Mouse (Mus musculus) forebrain, embryonic 14.5 days (tissue): ENCODE data around the gene Tex52. TPM values are rescaled to one million over a fixed set of nuclear protein-coding genes. Genes with fewer than 3 reads are reported as not detected.
A peak's percentile ranks its signal among the peaks of the same experiment; 100 is the strongest.

ENCODE experiments used
- ATAC-seq: fragments of 200-750 bp; cut with Nextera tagmentation; 2 replicates; pipeline ENCODE4 v1.8.0; 2017; ENCODE audit warnings: mild to moderate bottlenecking, moderate library complexity
- DNase-seq: peaks from one replicate; pipeline ENCODE4 v3.0.0-alpha.2; 2015; ENCODE audit warnings: low spot score
- H3K27ac ChIP-seq: fragments of 300-500 bp; sonication (generic); 2 replicates; pipeline ENCODE4 v1.5.1; 2014; ENCODE audit warnings: low read depth, mild to moderate bottlenecking, control low read depth, low read length, moderate library complexity
- H3K27me3 ChIP-seq: fragments of 300-500 bp; sonication (generic); replicated peaks from 2 replicates; pipeline ENCODE4 v1.6.1; 2014; ENCODE audit warnings: low read length, control low read depth, mixed read lengths; ENCODE audit not compliant: control insufficient read depth, insufficient read depth
- H3K36me3 ChIP-seq: fragments of 300-500 bp; sonication (generic); 2 replicates; pipeline ENCODE4 v1.6.1; 2014; ENCODE audit warnings: low read length, control low read depth; ENCODE audit not compliant: control insufficient read depth, insufficient read depth
- H3K4me1 ChIP-seq: fragments of 300-500 bp; sonication (generic); 2 replicates; pipeline ENCODE4 v1.6.1; 2014; ENCODE audit warnings: antibody characterized with exemption, low read length, control low read depth; ENCODE audit not compliant: control insufficient read depth, insufficient read depth
- H3K4me2 ChIP-seq: fragments of 300-500 bp; sonication (generic); 2 replicates; pipeline ENCODE4 v1.6.1; 2014; ENCODE audit warnings: mild to moderate bottlenecking, control low read depth, low read length
- H3K4me3 ChIP-seq: fragments of 300-500 bp; sonication (generic); 2 replicates; pipeline ENCODE4 v1.5.1; 2014; ENCODE audit warnings: low read depth, low read length, control low read depth
- H3K9ac ChIP-seq: fragments of 300-500 bp; sonication (generic); 2 replicates; pipeline ENCODE4 v1.6.1; 2014; ENCODE audit warnings: mild to moderate bottlenecking, low read length, control low read depth, moderate library complexity
- H3K9me3 ChIP-seq: fragments of 300-500 bp; sonication (generic); replicated peaks from 2 replicates; pipeline ENCODE4 v1.6.1; 2016; ENCODE audit warnings: low read length, control low read depth, mixed read lengths; ENCODE audit not compliant: control insufficient read depth
- WGBS: fragments of 180-500 bp; shearing (Covaris S2); extraction: QIAGEN DNeasy Blood & Tissue Kit; methylation state at CpG from one replicate; pipeline ENCODE4 v1.1.7; 2014; 5-methylcytosine and 5-hydroxymethylcytosine counted together
- polyA plus RNA-seq: library from polyadenylated mRNA; unstranded; fragments of >200 nt; fragmentation: Nextera tagmentation; extraction: Ambion mirVana; gene quantifications from 2 replicates; pipeline ENCODE4 v1.2.1, GENCODE M21; 2014

The Tex52 gene
- polyA plus RNA-seq, 1 experiment from 2014 or later: 0.32 TPM

DNA sequence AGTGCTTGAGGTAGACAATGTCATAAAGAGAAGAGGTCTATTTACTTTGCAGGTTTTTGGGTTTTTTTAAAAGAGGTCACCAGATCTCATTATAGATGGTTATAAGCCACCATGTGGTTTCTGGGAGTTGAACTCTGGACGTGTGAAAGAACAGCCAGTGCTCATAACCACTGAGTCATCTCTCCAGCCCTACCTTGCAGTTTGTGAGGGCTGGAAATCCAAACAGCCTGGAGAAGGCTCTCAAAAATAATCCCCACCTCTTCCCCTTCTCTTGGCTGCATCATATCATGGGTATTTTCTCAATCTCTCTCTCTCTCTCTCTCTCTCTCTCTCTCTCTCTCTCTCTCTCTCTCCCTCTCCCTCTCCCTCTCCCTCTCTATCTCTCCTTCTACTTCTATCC, 15.4 kb downstream of the Tex52 start:
- H3K27me3 ChIP-seq: no peaks in the 10 kb centered on the region
- 74% methylated on average over 1 of the region's 1 CpGs for WGBS
- H3K4me1 ChIP-seq: no peaks in the 10 kb centered on the region
- ATAC-seq (no peak), DNase-seq (no peak)
- H3K4me2 ChIP-seq: no peak overlapping the region
- H3K4me3 ChIP-seq: no peak overlapping the region
- H3K9ac ChIP-seq: no peak overlapping the region
- H3K27ac ChIP-seq: no peak overlapping the region
- H3K9me3 ChIP-seq: no peaks in the 10 kb centered on the region
- H3K36me3 ChIP-seq: no peaks in the 10 kb centered on the region

DNA sequence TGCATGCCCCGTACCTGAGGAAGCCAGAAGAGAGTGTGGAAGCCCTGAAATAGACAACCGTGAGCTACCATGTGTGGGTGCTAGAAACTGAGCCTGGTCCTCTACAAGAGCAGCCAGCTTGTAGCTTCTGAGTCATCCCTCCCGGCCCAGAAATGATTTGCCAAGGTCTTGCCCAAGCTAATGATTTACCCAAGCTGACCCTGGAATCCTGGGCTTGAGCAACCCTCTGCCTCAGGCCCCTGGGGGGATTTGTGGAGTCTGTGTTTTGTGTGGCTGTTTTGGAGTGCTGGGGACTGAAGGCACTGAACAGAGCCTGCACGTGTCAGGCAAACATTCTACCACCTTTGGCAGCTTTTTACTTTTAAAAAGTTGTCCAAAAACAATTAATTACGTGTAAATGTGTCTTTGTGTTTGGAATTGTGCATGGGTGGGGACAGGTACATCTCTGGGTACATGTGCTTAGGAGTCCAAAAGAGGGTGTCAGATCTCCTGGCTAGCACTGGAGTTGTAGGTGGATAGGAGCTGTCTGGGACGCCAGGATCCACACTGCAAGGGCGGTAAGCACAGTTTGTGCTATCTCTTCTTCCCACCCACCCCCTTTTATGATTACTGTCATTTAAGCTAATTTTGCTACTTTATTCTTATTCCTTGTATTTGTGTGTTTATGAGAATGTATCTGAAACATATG, 22.5 kb downstream of the Tex52 start:
- Histone ChIP-seq H3K9me3 (no peaks in the 10 kb centered on the region), H3K9ac (no peak overlapping the region), H3K4me1 (no peaks in the 10 kb centered on the region), H3K36me3 (no peaks in the 10 kb centered on the region), H3K27ac (no peak overlapping the region), H3K4me3 (no peak overlapping the region), H3K4me2 (no peak overlapping the region), H3K27me3 (no peaks in the 10 kb centered on the region)
- DNase-seq (no peak), ATAC-seq (no peak)
- WGBS: 84% methylated on average over 7 of the region's 7 CpGs

DNA sequence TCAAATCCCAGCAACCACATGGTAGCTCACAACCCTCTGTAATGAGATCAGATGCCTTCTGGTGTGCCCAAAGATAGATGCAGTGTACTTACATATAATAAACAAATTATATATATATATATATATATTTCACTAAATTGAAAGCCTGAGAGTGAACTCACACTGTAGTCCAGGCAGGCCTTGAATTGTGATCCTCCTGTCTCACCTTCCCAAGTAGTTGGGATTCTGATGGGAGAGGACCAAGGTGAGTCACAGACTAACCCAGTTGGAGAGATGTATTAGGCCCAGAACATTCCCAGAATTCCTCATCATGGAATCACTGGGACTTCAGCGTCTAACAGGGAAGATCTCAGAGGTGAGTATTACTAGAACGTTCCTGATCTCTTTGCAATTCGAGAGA, 23.7 kb downstream of the Tex52 start, which contains the start of gene Nrip2:
Nrip2 (plus strand) TSS at position 301 of the 400 bp plus-strand sequence.
- no peaks in the 10 kb centered on the region for H3K27me3 ChIP-seq
- H3K4me3 ChIP-seq: peak within 1 kb of the TSS; percentile 1; the same call in 1 of the 2 replicates
- no peaks in the 10 kb centered on the region for H3K36me3 ChIP-seq
- peak within 1 kb of the TSS; percentile 50 for H3K9ac ChIP-seq
- peak within 1 kb of the TSS; percentile 48 for H3K27ac ChIP-seq
- ATAC-seq (no peak), DNase-seq (no peak)
- H3K4me2 ChIP-seq: peak within 1 kb of the TSS; percentile 42
- 78% methylated on average over 3 of the region's 3 CpGs for WGBS
- no peaks in the 10 kb centered on the region for H3K4me1 ChIP-seq
- H3K9me3 ChIP-seq: no peaks in the 10 kb centered on the region

DNA sequence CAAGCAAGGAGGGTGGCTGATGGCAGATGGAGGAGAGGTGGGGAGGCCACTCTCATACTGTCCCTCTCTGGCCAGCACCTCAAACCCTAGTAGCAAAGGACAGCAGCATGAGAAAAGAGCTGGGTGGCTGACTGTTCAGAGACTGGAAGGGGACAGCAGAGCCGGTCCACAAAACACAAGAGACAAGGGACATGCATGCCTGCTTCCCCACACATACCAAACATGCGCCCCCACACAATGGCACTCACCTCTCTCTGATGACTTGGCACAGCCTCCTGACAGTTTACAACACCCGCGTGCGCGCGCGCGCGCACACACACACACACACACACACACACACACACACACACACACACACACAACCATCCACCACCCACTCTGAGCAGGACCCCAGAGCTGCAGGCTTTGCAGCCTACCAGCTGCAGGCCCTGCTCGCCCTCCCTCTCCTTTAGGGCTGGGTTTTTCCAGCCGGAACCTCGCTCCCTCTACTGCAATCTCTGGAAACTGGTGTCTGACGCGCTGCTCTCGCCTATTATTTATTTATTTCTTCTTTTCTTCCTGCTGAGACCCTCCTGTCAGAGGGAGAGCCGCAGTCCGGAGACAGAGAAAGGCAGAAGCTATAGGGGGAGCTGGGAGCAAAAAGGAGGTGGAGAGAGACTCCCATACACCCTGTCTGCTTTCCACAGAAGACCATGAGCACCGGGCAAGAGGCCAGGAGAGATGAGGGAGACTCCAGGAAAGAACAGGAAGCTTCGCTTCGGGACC, 24.3 kb downstream of the Tex52 start:
- ATAC-seq: peak; percentile 84
- Histone ChIP-seq H3K27ac (peak overlapping the region; percentile 48), H3K4me2 (peak overlapping the region; percentile 42), H3K4me1 (no peaks in the 10 kb centered on the region), H3K4me3 (peak overlapping the region; percentile 1; the same call in 1 of the 2 replicates), H3K9ac (peak overlapping the region; percentile 50), H3K36me3 (no peaks in the 10 kb centered on the region), H3K27me3 (no peaks in the 10 kb centered on the region), H3K9me3 (no peaks in the 10 kb centered on the region)
- 45% methylated on average over 21 of the region's 21 CpGs for WGBS
- peak; percentile 53 for DNase-seq

DNA sequence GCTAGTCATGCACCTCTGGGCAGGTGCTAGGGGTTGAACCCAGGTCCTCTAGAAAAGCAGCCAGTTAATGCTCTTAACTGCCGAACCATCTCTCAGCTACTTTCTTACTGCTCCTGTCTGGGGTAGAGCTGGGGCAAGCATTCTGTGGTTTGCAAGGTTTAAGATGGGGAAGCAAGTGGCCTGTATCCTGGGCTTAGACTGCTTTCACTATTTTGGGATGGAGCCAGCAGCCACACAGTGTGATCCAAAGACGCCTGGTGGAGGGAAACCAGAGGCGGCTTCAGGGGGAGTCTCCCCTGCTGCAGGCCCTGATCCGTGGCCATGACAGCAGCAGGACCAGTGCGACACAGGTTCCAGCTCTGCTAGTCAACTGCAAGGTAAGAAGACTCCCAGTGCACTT, 29.5 kb downstream of the Tex52 start:
- H3K27me3 ChIP-seq: no peaks in the 10 kb centered on the region
- WGBS: 57% methylated on average over 5 of the region's 5 CpGs
- H3K4me2 ChIP-seq: no peak overlapping the region
- ATAC-seq (no peak), DNase-seq (peak; percentile 11)
- peaks cover 34% of the 10 kb centered on the region for H3K36me3 ChIP-seq
- no peak overlapping the region for H3K27ac ChIP-seq
- no peaks in the 10 kb centered on the region for H3K9me3 ChIP-seq
- no peak overlapping the region for H3K9ac ChIP-seq
- no peaks in the 10 kb centered on the region for H3K4me1 ChIP-seq
- H3K4me3 ChIP-seq: no peak overlapping the region

DNA sequence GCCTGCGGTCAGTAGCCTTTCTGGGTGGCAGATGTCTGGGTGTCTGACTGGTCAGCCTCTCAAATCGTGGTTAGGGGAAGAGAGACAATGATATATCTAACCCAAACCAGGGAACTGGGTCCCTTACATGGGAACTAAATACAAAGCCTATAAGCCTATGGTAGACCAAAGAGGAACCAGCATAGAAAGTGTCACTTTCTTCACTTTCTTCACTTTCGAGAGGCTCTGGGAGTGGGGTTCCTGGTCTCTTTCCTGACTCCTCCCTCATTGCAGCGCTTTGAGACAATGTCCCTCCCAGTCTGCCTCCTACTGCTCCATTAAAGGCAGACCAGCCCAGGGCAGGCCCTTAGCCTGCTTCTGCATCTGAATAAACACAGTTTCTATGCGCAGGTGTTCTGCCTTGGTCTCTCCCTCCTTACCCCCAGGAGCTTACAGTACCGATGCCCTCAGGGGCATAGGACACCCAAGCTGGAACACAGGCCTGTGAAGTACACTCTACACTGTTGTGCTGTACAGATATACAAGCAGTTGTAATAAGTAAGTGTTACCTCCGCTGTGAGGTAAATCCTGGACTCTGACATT, 33.4 kb downstream of the Tex52 start:
- Histone ChIP-seq H3K36me3 (peaks cover 61% of the 10 kb centered on the region), H3K9ac (no peak overlapping the region)
- no peak for ATAC-seq

DNA sequence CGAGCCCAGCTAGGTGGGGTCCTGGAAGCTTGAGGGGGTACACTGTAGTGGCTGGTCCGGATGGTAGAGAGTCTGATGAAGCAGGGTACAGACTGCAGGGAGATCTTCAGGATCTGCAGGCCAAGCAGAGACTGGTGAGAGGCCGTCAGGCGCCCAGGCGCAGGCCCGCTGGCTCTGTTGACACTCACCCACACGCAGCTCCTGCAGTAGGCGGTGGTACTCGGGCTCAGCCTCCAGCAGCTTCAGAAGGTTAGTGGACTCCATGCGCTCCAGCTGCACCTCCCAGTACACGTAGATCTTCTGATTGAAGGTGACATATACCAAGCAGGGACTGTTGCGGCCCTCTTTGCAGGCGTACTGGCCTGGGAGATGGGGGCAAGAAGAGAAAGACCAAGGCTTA, 35.0 kb downstream of the Tex52 start:
- Histone ChIP-seq H3K9me3 (no peaks in the 10 kb centered on the region), H3K36me3 (peaks cover 67% of the 10 kb centered on the region), H3K27ac (no peak overlapping the region), H3K4me1 (no peaks in the 10 kb centered on the region), H3K27me3 (no peaks in the 10 kb centered on the region), H3K9ac (no peak overlapping the region), H3K4me3 (no peak overlapping the region), H3K4me2 (no peak overlapping the region)
- 93% methylated on average over 13 of the region's 13 CpGs for WGBS
- no peak for ATAC-seq
- DNase-seq: no peak

More for the DNA sequence above, 33.4 kb downstream of the Tex52 start:
- Histone ChIP-seq H3K4me2 (no peak overlapping the region), H3K27me3 (no peaks in the 10 kb centered on the region), H3K4me1 (no peaks in the 10 kb centered on the region), H3K27ac (no peak overlapping the region), H3K9me3 (no peaks in the 10 kb centered on the region), H3K4me3 (no peak overlapping the region)
- 93% methylated on average over 7 of the region's 7 CpGs for WGBS
- DNase-seq: no peak

DNA sequence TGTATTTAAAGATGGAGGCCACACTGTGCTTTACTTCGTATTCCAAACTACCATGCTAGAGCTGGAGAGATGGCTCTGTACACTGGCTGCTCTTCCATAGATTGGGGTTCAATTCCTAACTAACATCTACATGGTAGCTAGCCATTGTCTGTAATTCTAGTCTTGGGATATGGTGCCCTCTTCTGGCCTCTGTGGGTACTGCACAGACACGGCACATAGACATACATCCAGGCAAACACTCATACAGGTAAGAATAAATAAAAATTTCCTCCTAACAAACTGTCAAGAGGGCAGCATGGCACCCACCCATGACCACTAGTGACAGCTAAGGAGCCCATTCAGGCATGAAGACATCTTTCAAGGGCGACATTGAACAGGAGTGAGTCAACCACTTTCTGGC, 35.9 kb downstream of the Tex52 start:
- Histone ChIP-seq H3K9ac (no peak overlapping the region), H3K4me2 (no peak overlapping the region), H3K27me3 (no peaks in the 10 kb centered on the region), H3K4me3 (no peak overlapping the region), H3K4me1 (no peaks in the 10 kb centered on the region), H3K36me3 (peaks cover 65% of the 10 kb centered on the region), H3K27ac (no peak overlapping the region), H3K9me3 (no peaks in the 10 kb centered on the region)
- ATAC-seq: peak; percentile 54
- 16% methylated on average over 3 of the region's 3 CpGs for WGBS
- peak; percentile 83 for DNase-seq

DNA sequence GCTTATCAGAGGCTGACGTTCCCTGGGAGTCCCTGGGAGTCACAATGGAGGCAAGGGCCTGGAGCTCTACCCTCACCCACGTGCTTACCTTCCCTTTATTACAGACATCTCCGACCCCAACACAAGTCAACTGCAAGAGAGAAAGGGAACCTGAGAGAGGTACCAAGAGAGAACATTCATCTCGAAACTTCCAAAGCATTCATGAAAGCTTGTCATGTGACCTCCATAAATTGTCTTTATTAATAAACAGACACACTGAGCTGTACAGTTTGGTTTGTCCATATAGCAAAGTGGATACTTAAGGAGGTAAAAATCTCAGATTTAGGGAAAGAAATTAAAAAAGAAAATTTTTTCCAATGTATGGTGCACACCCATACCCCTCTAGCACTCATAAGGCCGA, 40.9 kb downstream of the Tex52 start:
- Histone ChIP-seq H3K4me1 (no peaks in the 10 kb centered on the region), H3K9ac (no peak overlapping the region), H3K27me3 (no peaks in the 10 kb centered on the region), H3K27ac (no peak overlapping the region), H3K36me3 (peaks cover 21% of the 10 kb centered on the region), H3K9me3 (no peaks in the 10 kb centered on the region), H3K4me3 (no peak overlapping the region), H3K4me2 (no peak overlapping the region)
- ATAC-seq (no peak), DNase-seq (no peak)
- WGBS: 90% methylated on average over 5 of the region's 5 CpGs
